Mouse (Mus musculus) spleen, adult 2 months (tissue): ENCODE measurements around the gene 4930404H24Rik.

Experiments used
- CTCF ChIP-seq: fragments of 200-500 bp; IDR thresholded peaks from 2 replicates; pipeline ENCODE4 v1.5.1; 2011; ENCODE audit warnings: mild to moderate bottlenecking, inconsistent platforms; ENCODE audit not compliant: insufficient read depth, insufficient read length, insufficient replicate concordance; ENCODE audit errors: extremely low read depth
- POLR2A ChIP-seq: fragments of 200-500 bp; IDR thresholded peaks from 2 replicates; pipeline ENCODE4 v1.6.1; 2011; ENCODE audit warnings: low read depth, low read length, inconsistent platforms

DNA sequence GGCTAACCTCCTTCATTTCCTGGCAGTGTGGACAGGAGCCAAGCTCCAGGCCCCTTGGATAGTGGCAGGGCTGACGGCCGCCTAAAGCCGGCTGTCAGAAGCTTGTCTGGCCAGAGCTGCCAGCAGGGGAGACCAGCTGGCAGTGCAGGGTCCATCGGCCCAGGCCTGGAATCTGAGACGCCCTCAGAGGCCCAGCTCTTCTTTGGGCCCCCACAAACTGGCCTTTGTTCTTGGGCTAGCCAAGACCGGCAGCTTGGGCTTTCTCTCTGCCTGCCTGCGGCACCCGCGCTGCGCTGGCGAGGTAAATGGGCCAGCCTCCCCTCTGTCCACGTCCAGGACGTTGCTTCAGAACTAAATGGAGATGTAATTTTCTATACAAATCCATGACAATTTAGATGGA is 4.3 kb downstream of the 4930404H24Rik start:
- TF ChIP-seq CTCF (no peak), POLR2A (no peak)
